Mouse (Mus musculus) stomach, embryonic 15.5 days (tissue): ENCODE results near the gene Ubl4b. TPM values are rescaled to one million over a fixed set of nuclear protein-coding genes. Genes with fewer than 3 reads are reported as not detected.

Source experiments
- ATAC-seq: fragments of 200-750 bp; cut with Nextera tagmentation; 2 replicates; pipeline ENCODE4 v1.8.0; 2017; ENCODE audit warnings: low read depth, moderate number of reproducible peaks, moderate TSS enrichment; ENCODE audit not compliant: insufficient read depth, low FRiP score
- H3K27ac ChIP-seq: fragments of 300-500 bp; sonication (generic); 2 replicates; pipeline ENCODE4 v1.5.1; 2015; ENCODE audit warnings: mild to moderate bottlenecking, inconsistent platforms
- H3K27me3 ChIP-seq: fragments of 300-500 bp; sonication (generic); replicated peaks from 2 replicates; pipeline ENCODE4 v1.6.1; 2015; ENCODE audit warnings: inconsistent platforms
- H3K36me3 ChIP-seq: fragments of 300-500 bp; sonication (generic); 2 replicates; pipeline ENCODE4 v1.6.1; 2015; ENCODE audit warnings: inconsistent platforms
- H3K4me1 ChIP-seq: fragments of 300-500 bp; sonication (generic); 2 replicates; pipeline ENCODE4 v1.6.1; 2015; ENCODE audit warnings: inconsistent platforms
- H3K4me2 ChIP-seq: fragments of 300-500 bp; sonication (generic); 2 replicates; pipeline ENCODE4 v1.6.1; 2015; ENCODE audit warnings: mild to moderate bottlenecking, inconsistent platforms
- H3K4me3 ChIP-seq: fragments of 300-500 bp; sonication (generic); replicated peaks from 2 replicates; pipeline ENCODE4 v1.5.1; 2015; ENCODE audit warnings: inconsistent platforms
- H3K9ac ChIP-seq: fragments of 300-500 bp; sonication (generic); 2 replicates; pipeline ENCODE4 v1.6.1; 2015; ENCODE audit warnings: inconsistent platforms
- H3K9me3 ChIP-seq: fragments of 300-500 bp; sonication (generic); 2 replicates; pipeline ENCODE4 v1.6.1; 2016; ENCODE audit warnings: inconsistent platforms
- WGBS: fragments of 180-500 bp; shearing (Covaris S2); methylation state at CpG from one replicate; pipeline ENCODE4 v1.1.7; 2015; 5-methylcytosine and 5-hydroxymethylcytosine counted together
- polyA plus RNA-seq: library from polyadenylated mRNA; unstranded; fragments of >200 nt; fragmentation: Nextera tagmentation; extraction: Ambion mirVana; gene quantifications from 2 replicates; pipeline ENCODE4 v1.2.1, GENCODE M21; 2015

Ubl4b gene
- polyA plus RNA-seq, 1 experiment from 2014 or later, result not detected

DNA sequence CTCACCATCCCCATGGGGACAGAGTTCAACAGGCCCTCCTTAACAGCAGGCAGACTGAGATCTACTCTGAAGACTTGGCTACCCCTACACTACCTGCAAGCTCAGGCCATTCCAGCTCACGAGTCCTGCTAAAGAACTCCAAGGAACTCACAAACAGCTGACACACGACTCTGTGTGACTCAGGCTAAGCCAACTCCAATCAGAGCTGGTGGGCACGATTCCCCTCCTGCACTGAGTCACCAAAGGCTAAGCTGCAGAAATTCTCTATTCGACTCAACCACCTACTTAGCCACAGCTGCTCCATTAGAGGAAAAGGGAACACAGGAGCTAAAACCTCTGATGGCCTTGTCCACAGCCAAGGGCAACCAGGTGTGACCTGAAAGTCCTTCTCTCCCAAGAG lies 38.9 kb downstream of the Ubl4b start:
- H3K4me3 ChIP-seq, result no peak overlapping the region
- H3K9ac ChIP-seq, result no peak overlapping the region
- H3K9me3 ChIP-seq, result no peaks in the 10 kb centered on the region
- H3K4me1 ChIP-seq, result 0 out of 2 replicates have a peak, but pooled peaks cover 9% of the 10 kb centered on the region
- peaks cover 33% of the 10 kb centered on the region for H3K27me3 ChIP-seq
- no peak for ATAC-seq
- no peak overlapping the region for H3K27ac ChIP-seq
- H3K4me2 ChIP-seq, result no peak overlapping the region
- WGBS, result 73% methylated on average over 4 of the region's 4 CpGs
- no peaks in the 10 kb centered on the region for H3K36me3 ChIP-seq

DNA sequence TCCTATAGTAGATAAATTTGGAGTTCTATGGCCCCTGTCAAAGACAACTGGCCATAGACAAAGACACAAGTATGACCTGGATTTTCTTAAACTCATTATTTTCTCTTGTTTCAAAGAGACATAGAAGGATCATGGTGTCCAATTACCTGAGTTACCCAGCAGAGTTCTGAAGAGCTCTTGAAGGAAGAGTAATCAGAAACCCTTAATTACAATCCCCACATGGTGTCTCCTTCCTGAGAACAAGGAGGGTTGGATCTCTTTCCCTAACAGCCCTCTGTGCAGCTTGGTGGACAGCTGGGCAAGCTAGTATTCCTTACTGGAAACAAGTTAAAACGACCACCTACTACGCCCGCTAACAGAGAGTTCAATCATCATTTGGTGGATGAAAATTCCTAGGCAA lies 43.5 kb downstream of the Ubl4b start:
- peaks cover 4% of the 10 kb centered on the region for H3K27me3 ChIP-seq
- no peak overlapping the region for H3K9ac ChIP-seq
- H3K9me3 ChIP-seq, result no peaks in the 10 kb centered on the region
- H3K36me3 ChIP-seq, result no peaks in the 10 kb centered on the region
- WGBS, result 86% methylated on average over 3 of the region's 3 CpGs
- no peak overlapping the region for H3K4me3 ChIP-seq
- H3K27ac ChIP-seq, result no peak overlapping the region
- no peak overlapping the region for H3K4me2 ChIP-seq
- ATAC-seq, result no peak
- no peaks in the 10 kb centered on the region for H3K4me1 ChIP-seq

DNA sequence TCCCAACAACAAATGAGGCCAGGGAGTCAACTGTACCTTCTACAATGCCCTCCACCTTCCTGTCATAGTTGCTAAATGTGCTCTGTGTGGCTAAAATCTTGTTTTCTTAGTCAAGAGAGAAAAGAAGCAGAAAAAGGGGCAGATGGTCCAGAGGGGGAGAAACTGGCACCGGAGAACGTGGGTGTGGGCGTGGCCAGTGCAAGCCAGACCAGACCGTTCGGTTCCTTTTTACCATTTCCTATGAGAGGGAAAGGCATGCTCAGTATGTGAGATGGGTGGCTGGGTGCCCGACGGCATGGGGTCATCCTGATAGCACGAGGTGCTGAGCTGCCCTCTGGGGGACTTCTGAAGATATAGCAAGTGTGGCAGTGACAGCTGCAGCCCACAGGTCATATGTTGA lies 46.2 kb downstream of the Ubl4b start:
- no peaks in the 10 kb centered on the region for H3K27me3 ChIP-seq
- 68% methylated on average over 8 of the region's 8 CpGs for WGBS
- H3K36me3 ChIP-seq, result no peaks in the 10 kb centered on the region
- no peaks in the 10 kb centered on the region for H3K4me1 ChIP-seq
- no peak overlapping the region for H3K9ac ChIP-seq
- H3K4me3 ChIP-seq, result no peak overlapping the region
- H3K9me3 ChIP-seq, result no peaks in the 10 kb centered on the region
- no peak for ATAC-seq
- no peak overlapping the region for H3K4me2 ChIP-seq
- no peak overlapping the region for H3K27ac ChIP-seq

DNA sequence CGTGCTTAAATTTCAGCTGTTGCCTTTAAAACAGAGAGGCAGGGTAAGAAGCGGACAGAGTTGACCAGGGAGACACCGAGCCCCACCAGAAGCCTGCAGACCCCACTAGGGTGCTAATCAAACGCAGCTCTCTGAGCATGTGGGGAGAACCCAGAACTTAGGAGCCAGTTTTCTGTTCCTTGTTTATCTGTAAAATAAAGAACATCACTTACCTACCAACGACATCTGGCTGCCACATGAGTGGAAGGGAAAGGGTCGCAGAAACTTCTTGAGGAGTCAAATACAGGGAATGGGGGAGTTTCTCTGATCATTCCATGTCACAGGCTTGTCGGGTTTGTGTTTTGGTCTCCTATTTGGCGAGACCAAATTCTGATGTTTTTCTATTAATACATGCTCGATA lies 46.9 kb downstream of the Ubl4b start:
- no peak overlapping the region for H3K4me2 ChIP-seq
- H3K4me3 ChIP-seq, result no peak overlapping the region
- no peaks in the 10 kb centered on the region for H3K36me3 ChIP-seq
- no peak overlapping the region for H3K27ac ChIP-seq
- H3K4me1 ChIP-seq, result no peaks in the 10 kb centered on the region
- no peak for ATAC-seq
- H3K27me3 ChIP-seq, result no peaks in the 10 kb centered on the region
- H3K9me3 ChIP-seq, result no peaks in the 10 kb centered on the region
- WGBS, result 79% methylated on average over 9 of the region's 9 CpGs
- no peak overlapping the region for H3K9ac ChIP-seq

DNA sequence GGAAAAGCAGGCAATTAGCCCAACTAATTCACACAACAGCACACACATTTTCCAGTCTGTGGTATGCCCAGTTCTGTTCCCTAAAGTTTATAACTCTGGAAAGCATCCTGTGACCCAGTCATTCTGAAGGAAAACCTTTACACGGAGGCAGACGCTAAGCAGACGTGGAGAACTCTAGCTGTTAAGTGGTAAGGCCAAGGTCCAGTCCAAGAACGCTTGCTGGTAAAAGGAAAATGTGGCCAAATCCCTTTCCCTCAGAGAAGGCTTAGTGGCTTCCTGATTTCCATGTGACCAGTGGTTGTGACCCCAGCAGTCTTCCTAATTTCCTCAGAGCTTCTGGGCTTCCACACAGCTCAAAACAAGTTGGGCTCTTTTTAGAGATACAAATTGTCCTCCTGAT lies 48.3 kb downstream of the Ubl4b start:
- H3K4me1 ChIP-seq, result no peaks in the 10 kb centered on the region
- WGBS, result 51% methylated on average over 4 of the region's 4 CpGs
- H3K9ac ChIP-seq, result no peak overlapping the region
- no peak overlapping the region for H3K4me2 ChIP-seq
- no peaks in the 10 kb centered on the region for H3K9me3 ChIP-seq
- no peak overlapping the region for H3K27ac ChIP-seq
- no peaks in the 10 kb centered on the region for H3K27me3 ChIP-seq
- no peaks in the 10 kb centered on the region for H3K36me3 ChIP-seq
- ATAC-seq, result no peak
- H3K4me3 ChIP-seq, result no peak overlapping the region

DNA sequence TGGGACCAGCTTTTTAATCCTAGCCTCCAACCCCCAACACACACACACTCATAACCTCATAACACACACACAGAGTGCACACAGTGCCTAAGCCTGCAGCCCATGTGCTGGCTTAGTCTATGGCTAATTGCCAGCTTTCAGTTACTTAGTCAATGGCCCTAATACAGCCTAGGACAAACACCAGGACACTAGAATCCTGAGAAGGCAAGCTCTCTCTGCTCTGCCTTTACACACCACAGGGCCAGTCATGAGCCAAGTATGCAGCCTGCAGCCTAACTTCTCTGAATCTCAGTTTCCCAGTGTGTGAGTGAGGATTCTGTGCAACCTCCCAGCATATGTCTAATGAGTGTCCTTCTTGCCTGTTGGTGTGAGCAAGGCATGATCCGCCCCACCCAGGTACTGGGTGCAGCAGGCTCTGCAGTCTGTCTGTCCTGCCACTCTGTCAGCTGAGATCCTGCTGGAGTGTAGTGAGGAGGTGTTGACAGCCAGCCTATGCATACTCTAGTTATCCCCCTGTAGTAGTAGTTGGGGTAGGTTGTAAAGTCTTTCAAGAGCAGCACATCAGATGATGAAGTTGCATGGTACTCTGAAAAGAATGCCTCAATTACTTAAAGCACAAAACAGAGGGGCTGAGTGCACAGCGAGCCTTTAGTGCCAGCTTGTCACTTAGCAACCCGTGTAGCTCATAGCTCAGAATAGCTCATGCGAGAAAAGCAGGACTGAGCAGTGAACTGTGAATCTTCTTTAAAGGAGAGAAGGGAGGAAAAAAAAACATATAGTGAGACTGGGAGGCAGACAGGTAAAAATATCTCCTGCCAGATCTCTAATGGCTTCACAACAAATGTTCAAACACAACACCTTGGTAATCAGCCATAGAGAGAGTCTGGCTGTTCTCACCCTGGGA lies 49.2 kb downstream of the Ubl4b start:
- Histone ChIP-seq H3K27ac (no peak overlapping the region), H3K4me2 (no peak overlapping the region), H3K4me3 (no peak overlapping the region), H3K9ac (no peak overlapping the region), H3K36me3 (no peaks in the 10 kb centered on the region), H3K4me1 (no peaks in the 10 kb centered on the region), H3K9me3 (no peaks in the 10 kb centered on the region), H3K27me3 (no peaks in the 10 kb centered on the region)
- 0 out of 2 replicates have a peak, but pooled peaks have one; percentile 27 for ATAC-seq
- WGBS, result 71% methylated on average over 4 of the region's 4 CpGs

DNA sequence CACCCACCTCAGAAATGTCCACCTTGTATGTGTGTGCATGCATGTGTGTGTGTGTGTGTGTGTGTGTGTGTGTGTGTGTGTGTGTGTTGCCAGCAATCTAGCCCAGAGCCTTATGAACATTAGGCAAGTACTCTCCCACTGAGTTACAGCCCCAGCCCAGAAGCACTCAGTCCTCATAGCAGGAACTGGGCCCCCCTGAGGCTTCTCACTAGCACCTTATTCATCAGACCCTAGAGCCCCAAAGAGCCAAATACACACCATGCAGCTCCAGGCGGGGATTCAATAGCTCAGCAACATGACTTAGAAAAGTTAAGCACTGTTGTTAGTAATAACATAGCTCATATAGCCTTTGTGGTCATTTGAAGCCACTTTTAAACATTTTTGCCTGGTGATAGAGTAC lies 50.3 kb downstream of the Ubl4b start:
- no peak for ATAC-seq
- WGBS, result 63% methylated on average over 1 of the region's 1 CpGs
- Histone ChIP-seq H3K4me2 (no peak overlapping the region), H3K4me3 (no peak overlapping the region), H3K36me3 (no peaks in the 10 kb centered on the region), H3K27ac (no peak overlapping the region), H3K4me1 (no peaks in the 10 kb centered on the region), H3K27me3 (no peaks in the 10 kb centered on the region), H3K9me3 (no peaks in the 10 kb centered on the region), H3K9ac (no peak overlapping the region)

DNA sequence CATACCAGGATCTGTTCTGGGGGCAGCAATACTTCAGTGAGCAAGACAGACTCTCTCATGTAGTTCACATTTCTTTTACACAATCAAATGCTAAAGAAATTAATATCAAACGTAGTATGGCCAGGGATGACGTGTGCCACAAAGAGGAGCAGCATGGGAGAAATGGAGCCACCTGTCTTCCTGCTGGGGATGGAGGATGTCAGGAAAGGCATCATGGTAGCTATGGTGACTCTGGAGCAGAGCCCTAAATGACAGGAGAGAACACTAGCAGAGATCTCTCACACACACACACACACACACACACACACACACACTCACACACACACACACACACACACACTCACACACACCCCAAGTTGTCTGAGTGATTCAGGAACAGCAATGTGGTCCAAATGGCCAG lies 51.2 kb downstream of the Ubl4b start:
- ATAC-seq, result no peak
- Histone ChIP-seq H3K9ac (no peak overlapping the region), H3K9me3 (no peaks in the 10 kb centered on the region), H3K27me3 (no peaks in the 10 kb centered on the region), H3K4me2 (no peak overlapping the region), H3K4me3 (no peak overlapping the region), H3K27ac (no peak overlapping the region), H3K4me1 (no peaks in the 10 kb centered on the region), H3K36me3 (no peaks in the 10 kb centered on the region)
- WGBS, result 80% methylated on average over 2 of the region's 2 CpGs

Other genes starting within 250 kb of the Ubl4b start
- 13.9 and 14.6 TPM in 2 replicates for gene Rbm15, start 221.4 kb downstream of the Ubl4b start, polyA plus RNA-seq
- gene Kcnc4, start 95.5 kb downstream of the Ubl4b start, polyA plus RNA-seq, result 0.10 TPM in 1 of 2 replicates, not detected in the other
- gene Slc6a17, start 37.1 kb downstream of the Ubl4b start, polyA plus RNA-seq, result 2.8 and 4.0 TPM in 2 replicates
- not detected in 2 replicates for gene Alx3, start 40.0 kb upstream of the Ubl4b start, polyA plus RNA-seq
- gene Gm10961, start 76.2 kb upstream of the Ubl4b start, polyA plus RNA-seq, result not detected in 2 replicates
- gene Strip1, start 76.6 kb upstream of the Ubl4b start, polyA plus RNA-seq, result 37.9 and 41.1 TPM in 2 replicates
- gene Ahcyl1, start 141.5 kb upstream of the Ubl4b start, polyA plus RNA-seq, result 73.5 and 84.9 TPM in 2 replicates
- 14.7 and 15.4 TPM in 2 replicates for gene Csf1, start 205.4 kb upstream of the Ubl4b start, polyA plus RNA-seq